Mouse (Mus musculus) liver, embryonic 14.5 days (tissue): Measurements from ENCODE around the gene Zmpste24. TPM values are rescaled to one million over a fixed set of nuclear protein-coding genes. Genes with fewer than 3 reads are reported as not detected.
A peak's percentile ranks its signal among the peaks of the same experiment; 100 is the strongest.

ENCODE experiments used
- ATAC-seq: fragments of 200-750 bp; cut with Nextera tagmentation; 2 replicates; pipeline ENCODE4 v1.8.0; 2017; ENCODE audit warnings: moderate number of reproducible peaks, mild to moderate bottlenecking, moderate library complexity; ENCODE audit not compliant: insufficient read depth
- DNase-seq, 3 experiments: peaks; one replicate each; pipeline ENCODE4 v3.0.0-alpha.2; 2012 to 2013; ENCODE audit warnings: low read depth in 3 of 3, low spot score in 3 of 3
- H3K27ac ChIP-seq: fragments of 300-500 bp; sonication (generic); 2 replicates; pipeline ENCODE4 v1.5.1; 2014; ENCODE audit warnings: moderate library complexity, mild to moderate bottlenecking, control low read depth, inconsistent platforms
- H3K27me3 ChIP-seq: fragments of 300-500 bp; sonication (generic); 2 replicates; pipeline ENCODE4 v1.6.1; 2014; ENCODE audit warnings: mild to moderate bottlenecking, low read length, moderate library complexity; ENCODE audit not compliant: control insufficient read depth, insufficient read depth
- H3K36me3 ChIP-seq: fragments of 300-500 bp; sonication (generic); replicated peaks from 2 replicates; pipeline ENCODE4 v1.6.1; 2014; ENCODE audit warnings: low read depth; ENCODE audit not compliant: control insufficient read depth, insufficient read depth
- H3K4me1 ChIP-seq, 2 experiments: fragments of 200-500 bp in 1 of 2; fragments of 300-500 bp in 1 of 2; sonication (generic) in 1 of 2; replicated peaks; 2 replicates each; pipeline ENCODE4 v1.6.1; 2012 to 2014; ENCODE audit warnings: antibody characterized with exemption in 1 of 2, inconsistent platforms in 1 of 2, low read length in 1 of 2; ENCODE audit not compliant: control insufficient read depth in 2 of 2, insufficient read depth in 2 of 2
- H3K4me2 ChIP-seq: fragments of 300-500 bp; sonication (generic); 2 replicates; pipeline ENCODE4 v1.6.1; 2014; ENCODE audit warnings: low read depth, mild to moderate bottlenecking, control low read depth, moderate library complexity
- H3K4me3 ChIP-seq, 2 experiments: fragments of 200-500 bp in 1 of 2; fragments of 300-500 bp in 1 of 2; sonication (generic) in 1 of 2; 2 replicates each; pipeline ENCODE4 v1.5.1; 2012 to 2014; ENCODE audit warnings: low read depth in 2 of 2, low read length in 2 of 2, mild to moderate bottlenecking in 2 of 2, control low read depth in 1 of 2, inconsistent platforms in 1 of 2, moderate library complexity in 1 of 2; ENCODE audit not compliant: insufficient read depth in 1 of 2
- H3K9ac ChIP-seq: fragments of 300-500 bp; sonication (generic); replicated peaks from 2 replicates; pipeline ENCODE4 v1.6.1; 2014; ENCODE audit warnings: mild to moderate bottlenecking, control low read depth, moderate library complexity
- H3K9me3 ChIP-seq: fragments of 300-500 bp; sonication (generic); 2 replicates; pipeline ENCODE4 v1.6.1; 2016; ENCODE audit warnings: low read length, mixed read lengths; ENCODE audit not compliant: control insufficient read depth
- CTCF ChIP-seq: IDR thresholded peaks from 2 replicates; pipeline ENCODE4 v1.5.1; 2016; ENCODE audit warnings: antibody characterized with exemption, low read depth, control low read depth
- EP300 ChIP-seq: IDR thresholded peaks from 2 replicates; pipeline ENCODE4 v1.6.1; 2016; ENCODE audit warnings: antibody characterized with exemption, low read depth
- WGBS: fragments of 180-500 bp; shearing (Covaris S2); extraction: QIAGEN DNeasy Blood & Tissue Kit; methylation state at CpG from one replicate; pipeline ENCODE4 v1.1.7; 2014; ENCODE audit not compliant: insufficient replicate concordance; 5-methylcytosine and 5-hydroxymethylcytosine counted together
- polyA plus RNA-seq, 2 experiments: library from polyadenylated mRNA; depleted of rRNA in 1 of 2; stranded (reverse) in 1 of 2; unstranded in 1 of 2; fragments of >200 nt; fragmentation: Nextera tagmentation in 1 of 2; extraction: Ambion mirVana in 1 of 2; gene quantifications; 2 replicates each; pipeline versions ENCODE4 v1.2.1 to v1.2.3; 2012 to 2014

Zmpste24 gene
- polyA plus RNA-seq, 2 experiments = 10.3 to 15.1 TPM

DNA sequence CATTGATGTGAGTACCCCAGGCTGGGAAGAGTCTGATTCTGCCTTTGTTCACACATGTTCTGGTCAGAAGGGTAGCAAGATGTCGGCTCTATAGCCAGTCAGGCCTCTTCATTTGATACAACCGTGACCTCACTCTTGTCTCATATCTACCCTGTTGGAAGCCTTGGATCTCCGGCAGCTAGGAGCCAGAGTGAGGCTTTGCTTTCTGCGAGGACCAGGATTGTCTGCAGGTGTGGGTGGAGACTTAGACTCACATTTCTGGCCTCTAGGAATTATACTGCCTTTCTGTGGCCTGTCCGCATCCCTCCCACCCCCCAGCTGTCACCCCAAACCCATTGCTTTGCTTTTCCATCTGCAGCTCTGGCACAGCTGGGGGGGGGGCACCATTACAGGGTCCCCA is 55.6 kb downstream of the Zmpste24 start:
- Histone ChIP-seq H3K4me3 (no peak overlapping the region), H3K4me2 (no peak overlapping the region), H3K9ac (no peak overlapping the region), H3K27me3 (peaks cover 28% of the 10 kb centered on the region), H3K9me3 (no peaks in the 10 kb centered on the region), H3K36me3 (no peaks in the 10 kb centered on the region), H3K4me1 (no peaks in the 10 kb centered on the region), H3K27ac (no peak overlapping the region)
- TF ChIP-seq CTCF (no peak), EP300 (no peak)
- 66% methylated on average over 5 of the region's 5 CpGs for WGBS
- ATAC-seq (no peak), DNase-seq (no peak)

DNA sequence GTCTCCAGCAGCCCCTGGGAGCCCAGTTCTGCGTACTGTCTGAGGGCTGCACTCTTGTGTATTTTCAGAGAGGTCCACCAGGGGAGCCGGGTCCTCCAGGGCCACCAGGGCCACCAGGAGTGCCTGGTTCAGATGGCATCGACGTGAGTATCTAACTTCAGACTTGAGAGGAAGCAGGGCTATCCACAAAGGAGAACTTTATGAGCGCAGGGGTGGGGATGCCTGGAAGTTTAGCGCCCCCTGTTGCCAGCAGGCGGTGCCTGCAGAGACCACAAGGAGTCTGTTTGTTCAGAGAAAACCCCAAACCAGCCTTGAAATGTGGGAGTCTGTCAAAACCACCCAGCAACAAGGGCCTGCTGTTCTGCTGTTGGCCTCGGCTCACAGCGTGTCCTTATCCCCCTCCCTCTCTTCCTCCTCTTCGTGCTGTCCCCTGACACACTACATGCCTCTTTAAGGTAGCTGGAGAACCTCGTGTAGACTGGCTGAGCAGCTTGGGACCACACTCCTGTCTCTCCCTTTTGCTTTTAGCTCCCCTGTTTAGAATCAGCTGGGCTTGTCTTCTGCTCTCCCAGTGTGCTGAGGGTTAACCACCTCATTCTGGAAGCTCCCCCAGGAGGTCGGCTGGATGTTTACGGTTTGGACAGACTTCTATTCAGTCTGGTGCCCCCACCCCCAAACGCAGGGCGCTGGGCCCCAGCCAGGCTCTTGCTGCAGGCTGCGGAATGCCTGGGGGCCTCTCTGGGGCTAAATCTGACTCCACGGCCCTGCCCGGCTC is 57.0 kb downstream of the Zmpste24 start:
- Histone ChIP-seq H3K4me2 (no peak overlapping the region), H3K36me3 (no peaks in the 10 kb centered on the region), H3K27ac (no peak overlapping the region), H3K4me3 (no peak overlapping the region), H3K4me1 (no peaks in the 10 kb centered on the region), H3K27me3 (peaks cover 28% of the 10 kb centered on the region), H3K9me3 (no peaks in the 10 kb centered on the region), H3K9ac (no peak overlapping the region)
- TF ChIP-seq EP300 (no peak), CTCF (peak; percentile 83)
- DNase-seq (peak in 1 of 3 experiments; percentile 36), ATAC-seq (0 out of 2 replicates have a peak, but pooled peaks have one; percentile 23)
- WGBS = 25% methylated on average over 18 of the region's 18 CpGs

DNA sequence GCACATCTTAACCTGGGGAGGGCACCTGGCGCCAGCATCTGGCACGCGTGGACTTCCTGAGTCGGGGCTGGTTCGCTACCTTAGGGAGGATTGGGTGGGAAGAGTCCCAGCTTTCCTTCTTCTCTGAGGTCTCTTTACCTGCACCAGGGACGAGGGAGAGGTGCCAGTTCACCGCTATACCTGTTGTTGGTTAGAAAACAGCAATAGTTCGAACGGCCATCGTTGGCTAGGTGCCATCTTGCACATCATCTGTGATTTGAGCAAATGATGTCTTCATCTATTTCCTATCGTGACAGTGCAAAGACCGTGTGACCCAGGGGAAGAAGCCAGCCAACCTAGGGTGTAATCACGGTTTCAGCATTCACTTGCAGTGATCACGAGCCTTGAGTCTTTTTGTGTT is 57.7 kb downstream of the Zmpste24 start:
- 46% methylated on average over 14 of the region's 14 CpGs for WGBS
- ATAC-seq (no peak), DNase-seq (no peak)
- Histone ChIP-seq H3K4me2 (no peak overlapping the region), H3K27me3 (peaks cover 28% of the 10 kb centered on the region), H3K9ac (no peak overlapping the region), H3K36me3 (no peaks in the 10 kb centered on the region), H3K9me3 (no peaks in the 10 kb centered on the region), H3K4me1 (no peaks in the 10 kb centered on the region), H3K27ac (no peak overlapping the region), H3K4me3 (no peak overlapping the region)
- TF ChIP-seq EP300 (no peak), CTCF (no peak)

DNA sequence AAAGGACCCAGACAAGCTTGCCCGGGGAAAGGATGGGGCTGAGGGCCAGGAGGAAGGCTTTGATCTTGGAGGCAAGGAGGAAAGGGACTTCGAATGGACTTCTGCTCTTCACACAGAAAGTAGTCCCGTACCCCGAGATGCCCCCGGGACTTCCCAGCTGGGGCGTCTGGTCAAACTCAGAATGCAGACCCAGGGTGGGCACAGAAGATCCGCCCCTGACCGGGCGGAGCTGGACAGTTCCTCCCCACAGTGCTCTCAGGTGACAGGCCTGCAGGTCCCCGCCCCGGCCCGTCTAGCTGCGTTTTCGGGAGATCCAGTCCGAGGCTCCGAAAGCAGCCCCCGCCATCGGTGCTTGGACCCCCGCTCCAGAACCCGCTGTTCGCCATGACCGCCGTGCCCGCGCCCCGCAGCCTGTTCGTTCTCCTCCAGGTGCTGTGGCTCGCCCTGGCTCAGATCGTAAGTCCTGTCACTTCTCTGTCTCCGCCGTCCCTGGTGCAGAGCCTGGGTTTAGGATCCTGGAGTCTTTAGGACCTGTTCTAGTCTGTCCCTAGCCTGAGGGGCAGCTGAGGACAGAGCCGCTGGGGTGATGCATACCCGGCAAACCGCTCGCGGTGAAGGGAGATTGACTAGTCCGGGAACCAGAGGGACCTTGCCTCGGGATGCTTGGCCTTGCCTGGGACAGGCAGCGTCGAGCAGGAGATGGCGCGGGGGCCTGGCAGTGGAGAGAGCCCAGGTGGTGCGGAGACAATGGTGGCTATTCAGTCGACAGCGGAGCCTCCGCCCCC is 58.5 kb downstream of the Zmpste24 start, which contains the start of gene Col9a2:
Gene Col9a2, plus strand, starts transcription at position 55 of the 785 bp plus-strand sequence.
- H3K9ac ChIP-seq = no peak within 1 kb of the TSS
- H3K27ac ChIP-seq = no peak within 1 kb of the TSS
- TF ChIP-seq EP300 = no peak
- TF ChIP-seq CTCF = no peak
- no peak for ATAC-seq
- 3% methylated on average over 46 of the region's 46 CpGs for WGBS
- peak within 1 kb of the TSS; percentile 47 for H3K4me2 ChIP-seq
- no peak for DNase-seq
- H3K4me1 ChIP-seq = no peaks in the 10 kb centered on the region
- H3K27me3 ChIP-seq = peaks cover 28% of the 10 kb centered on the region
- H3K9me3 ChIP-seq = no peaks in the 10 kb centered on the region
- peak within 1 kb of the TSS; percentile 0 to 32; a peak in 2 of 4 replicates for H3K4me3 ChIP-seq
- no peaks in the 10 kb centered on the region for H3K36me3 ChIP-seq

DNA sequence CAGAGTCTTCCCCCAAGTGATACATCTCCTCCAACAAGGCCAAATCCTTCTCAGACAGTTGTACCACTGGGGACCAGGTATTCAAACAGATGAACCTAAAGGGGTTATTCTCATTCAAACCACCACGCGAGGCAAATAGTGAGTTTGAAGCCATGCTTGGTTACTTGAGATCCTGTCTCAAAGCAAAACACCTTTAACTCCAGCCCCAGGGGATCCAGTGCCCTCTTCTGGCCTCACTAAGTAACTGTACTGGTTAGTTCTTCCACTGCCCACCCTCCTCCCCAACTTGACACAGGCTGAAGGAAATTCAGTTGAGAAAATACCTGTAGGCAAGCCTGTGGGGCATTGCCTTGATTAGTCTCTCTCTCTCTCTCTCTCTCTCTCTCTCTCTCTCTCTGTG is 65.0 kb downstream of the Zmpste24 start:
- TF ChIP-seq EP300 (no peak), CTCF (peak; percentile 46)
- WGBS = 65% methylated on average over 2 of the region's 2 CpGs

More for the DNA sequence above, 65.0 kb downstream of the Zmpste24 start:
- H3K36me3 ChIP-seq = no peaks in the 10 kb centered on the region
- no peaks in the 10 kb centered on the region; the same call in 1 of the 2 replicates for H3K27me3 ChIP-seq
- no peak overlapping the region for H3K9ac ChIP-seq
- H3K4me2 ChIP-seq = no peak overlapping the region
- H3K4me3 ChIP-seq = no peak overlapping the region
- no peaks in the 10 kb centered on the region for H3K9me3 ChIP-seq
- no peaks in the 10 kb centered on the region for H3K4me1 ChIP-seq
- DNase-seq (no peak), ATAC-seq (no peak)
- no peak overlapping the region for H3K27ac ChIP-seq
